Mouse (Mus musculus) kidney, embryonic 15.5 days (tissue): ENCODE results near the gene Epha4. TPM values are rescaled to one million over a fixed set of nuclear protein-coding genes. Genes with fewer than 3 reads are reported as not detected.

Source experiments
- ATAC-seq: fragments of 200-750 bp; cut with Nextera tagmentation; replicated peaks from 2 replicates; pipeline ENCODE4 v1.8.0; 2017; ENCODE audit warnings: moderate TSS enrichment; ENCODE audit not compliant: low FRiP score
- H3K27ac ChIP-seq: fragments of 300-500 bp; sonication (generic); 2 replicates; pipeline ENCODE4 v1.5.1; 2015; ENCODE audit warnings: mild to moderate bottlenecking, inconsistent platforms
- H3K27me3 ChIP-seq: fragments of 300-500 bp; sonication (generic); 2 replicates; pipeline ENCODE4 v1.6.1; 2015; ENCODE audit warnings: inconsistent platforms
- H3K36me3 ChIP-seq: fragments of 300-500 bp; sonication (generic); 2 replicates; pipeline ENCODE4 v1.6.1; 2015; ENCODE audit warnings: inconsistent platforms
- H3K4me1 ChIP-seq: fragments of 300-500 bp; sonication (generic); 2 replicates; pipeline ENCODE4 v1.6.1; 2015; ENCODE audit warnings: inconsistent platforms
- H3K4me2 ChIP-seq: fragments of 300-500 bp; sonication (generic); 2 replicates; pipeline ENCODE4 v1.6.1; 2015; ENCODE audit warnings: moderate library complexity, mild to moderate bottlenecking, inconsistent platforms
- H3K4me3 ChIP-seq: fragments of 300-500 bp; sonication (generic); replicated peaks from 2 replicates; pipeline ENCODE4 v1.5.1; 2015; ENCODE audit warnings: mild to moderate bottlenecking, inconsistent platforms
- H3K9ac ChIP-seq: fragments of 300-500 bp; sonication (generic); 2 replicates; pipeline ENCODE4 v1.6.1; 2015; ENCODE audit warnings: mild to moderate bottlenecking, inconsistent platforms
- H3K9me3 ChIP-seq: fragments of 300-500 bp; sonication (generic); replicated peaks from 2 replicates; pipeline ENCODE4 v1.6.1; 2016; ENCODE audit warnings: inconsistent platforms
- WGBS: fragments of 180-500 bp; shearing (Covaris S2); methylation state at CpG from one replicate; pipeline ENCODE4 v1.1.7; 2015; ENCODE audit warnings: mixed read lengths; 5-methylcytosine and 5-hydroxymethylcytosine counted together
- polyA plus RNA-seq: library from polyadenylated mRNA; unstranded; fragments of >200 nt; fragmentation: Nextera tagmentation; extraction: Ambion mirVana; gene quantifications from 2 replicates; pipeline ENCODE4 v1.2.1, GENCODE M21; 2015

Epha4 gene
- polyA plus RNA-seq, 1 experiment from 2014 or later: 17.2 TPM

GRCm38 (mm10) chr1:77410716-77411115, 104.2 kb downstream of the Epha4 start:
- H3K4me3 ChIP-seq: no peak overlapping the region
- 89% methylated on average over 2 of the region's 2 CpGs for WGBS
- H3K4me2 ChIP-seq: no peak overlapping the region
- H3K27me3 ChIP-seq: no peaks in the 10 kb centered on the region
- no peaks in the 10 kb centered on the region for H3K36me3 ChIP-seq
- no peaks in the 10 kb centered on the region for H3K9me3 ChIP-seq
- no peaks in the 10 kb centered on the region for H3K4me1 ChIP-seq
- ATAC-seq: no peak
- no peak overlapping the region for H3K9ac ChIP-seq
- no peak overlapping the region for H3K27ac ChIP-seq

- Histone ChIP-seq H3K36me3 (no peaks in the 10 kb centered on the region), H3K27ac (no peak overlapping the region), H3K9me3 (no peaks in the 10 kb centered on the region), H3K4me3 (no peak overlapping the region), H3K4me2 (no peak overlapping the region), H3K27me3 (no peaks in the 10 kb centered on the region), H3K9ac (no peak overlapping the region), H3K4me1 (no peaks in the 10 kb centered on the region)
- 93% methylated on average over 3 of the region's 3 CpGs for WGBS
- ATAC-seq: no peak
Measured at GRCm38 (mm10) chr1:77410153-77410552, 104.7 kb downstream of the Epha4 start.

GRCm38 (mm10) chr1:77409509-77409908, 105.4 kb downstream of the Epha4 start:
- Histone ChIP-seq H3K4me2 (no peak overlapping the region), H3K4me1 (no peaks in the 10 kb centered on the region), H3K27ac (no peak overlapping the region), H3K36me3 (no peaks in the 10 kb centered on the region), H3K27me3 (no peaks in the 10 kb centered on the region), H3K4me3 (no peak overlapping the region), H3K9me3 (no peaks in the 10 kb centered on the region), H3K9ac (no peak overlapping the region)
- 91% methylated on average over 8 of the region's 8 CpGs for WGBS
- ATAC-seq: no peak

GRCm38 (mm10) chr1:77407417-77407816, 107.5 kb downstream of the Epha4 start:
- H3K27me3 ChIP-seq: no peaks in the 10 kb centered on the region
- no peaks in the 10 kb centered on the region for H3K4me1 ChIP-seq
- H3K9ac ChIP-seq: no peak overlapping the region
- WGBS: 32% methylated on average over 9 of the region's 9 CpGs
- no peaks in the 10 kb centered on the region for H3K9me3 ChIP-seq
- H3K4me3 ChIP-seq: no peak overlapping the region
- no peak for ATAC-seq
- H3K4me2 ChIP-seq: no peak overlapping the region
- no peaks in the 10 kb centered on the region for H3K36me3 ChIP-seq
- no peak overlapping the region for H3K27ac ChIP-seq

GRCm38 (mm10) chr1:77406631-77407030, 108.3 kb downstream of the Epha4 start:
- H3K4me2 ChIP-seq: no peak overlapping the region
- H3K4me1 ChIP-seq: no peaks in the 10 kb centered on the region
- 60% methylated on average over 9 of the region's 9 CpGs for WGBS
- H3K27ac ChIP-seq: no peak overlapping the region
- no peak overlapping the region for H3K4me3 ChIP-seq
- no peak for ATAC-seq
- no peaks in the 10 kb centered on the region for H3K36me3 ChIP-seq
- no peaks in the 10 kb centered on the region for H3K9me3 ChIP-seq
- no peaks in the 10 kb centered on the region for H3K27me3 ChIP-seq
- H3K9ac ChIP-seq: no peak overlapping the region

GRCm38 (mm10) chr1:77404537-77404936, 110.4 kb downstream of the Epha4 start:
- Histone ChIP-seq H3K27me3 (no peaks in the 10 kb centered on the region), H3K9ac (no peak overlapping the region), H3K27ac (no peak overlapping the region), H3K9me3 (no peaks in the 10 kb centered on the region), H3K4me3 (no peak overlapping the region), H3K4me1 (no peaks in the 10 kb centered on the region), H3K4me2 (no peak overlapping the region), H3K36me3 (peaks cover 2% of the 10 kb centered on the region; the same call in 1 of the 2 replicates)
- WGBS: 79% methylated on average over 10 of the region's 10 CpGs
- ATAC-seq: no peak

GRCm38 (mm10) chr1:77402942-77403341, 111.9 kb downstream of the Epha4 start:
- 91% methylated on average over 4 of the region's 4 CpGs for WGBS
- Histone ChIP-seq H3K4me3 (no peak overlapping the region), H3K4me1 (no peaks in the 10 kb centered on the region), H3K9ac (no peak overlapping the region), H3K9me3 (no peaks in the 10 kb centered on the region), H3K27me3 (no peaks in the 10 kb centered on the region), H3K4me2 (no peak overlapping the region), H3K27ac (no peak overlapping the region), H3K36me3 (peaks cover 12% of the 10 kb centered on the region)
- ATAC-seq: no peak

- H3K36me3 ChIP-seq: peaks cover 19% of the 10 kb centered on the region
- no peak overlapping the region for H3K4me3 ChIP-seq
- 82% methylated on average over 1 of the region's 1 CpGs for WGBS
- H3K27ac ChIP-seq: no peak overlapping the region
- no peaks in the 10 kb centered on the region for H3K4me1 ChIP-seq
- H3K9ac ChIP-seq: no peak overlapping the region
- H3K27me3 ChIP-seq: no peaks in the 10 kb centered on the region
- no peak overlapping the region for H3K4me2 ChIP-seq
- no peaks in the 10 kb centered on the region for H3K9me3 ChIP-seq
- no peak for ATAC-seq
Measured at GRCm38 (mm10) chr1:77401465-77401864, 113.4 kb downstream of the Epha4 start.

GRCm38 (mm10) chr1:77391590-77391989, 123.3 kb downstream of the Epha4 start:
- WGBS: 91% methylated on average over 6 of the region's 6 CpGs
- 0 out of 2 replicates have a peak, but pooled peaks cover 5% of the 10 kb centered on the region for H3K4me1 ChIP-seq
- H3K4me3 ChIP-seq: no peak overlapping the region
- no peak for ATAC-seq
- no peaks in the 10 kb centered on the region for H3K9me3 ChIP-seq
- no peak overlapping the region for H3K9ac ChIP-seq
- H3K36me3 ChIP-seq: peaks cover 25% of the 10 kb centered on the region
- no peaks in the 10 kb centered on the region for H3K27me3 ChIP-seq
- H3K4me2 ChIP-seq: no peak overlapping the region
- H3K27ac ChIP-seq: no peak overlapping the region

GRCm38 (mm10) chr1:77389069-77389468, 125.8 kb downstream of the Epha4 start:
- no peak for ATAC-seq
- H3K4me3 ChIP-seq: no peak overlapping the region
- H3K27me3 ChIP-seq: no peaks in the 10 kb centered on the region
- no peaks in the 10 kb centered on the region for H3K9me3 ChIP-seq
- WGBS: 92% methylated on average over 2 of the region's 2 CpGs
- no peak overlapping the region for H3K27ac ChIP-seq
- 0 out of 2 replicates have a peak, but pooled peaks cover 3% of the 10 kb centered on the region for H3K4me1 ChIP-seq
- no peak overlapping the region for H3K9ac ChIP-seq
- peaks cover 22% of the 10 kb centered on the region for H3K36me3 ChIP-seq
- H3K4me2 ChIP-seq: no peak overlapping the region

- H3K9ac ChIP-seq: no peak overlapping the region
- WGBS: 72% methylated on average over 4 of the region's 4 CpGs
- H3K4me3 ChIP-seq: no peak overlapping the region
- peaks cover 22% of the 10 kb centered on the region for H3K36me3 ChIP-seq
- H3K27me3 ChIP-seq: no peaks in the 10 kb centered on the region
- H3K4me1 ChIP-seq: 0 out of 2 replicates have a peak, but pooled peaks cover 3% of the 10 kb centered on the region
- no peak for ATAC-seq
- H3K4me2 ChIP-seq: no peak overlapping the region
- no peak overlapping the region for H3K27ac ChIP-seq
- H3K9me3 ChIP-seq: no peaks in the 10 kb centered on the region
Measured at GRCm38 (mm10) chr1:77388556-77388955, 126.3 kb downstream of the Epha4 start.

GRCm38 (mm10) chr1:77385613-77386012, 129.3 kb downstream of the Epha4 start:
- Histone ChIP-seq H3K9ac (no peak overlapping the region), H3K9me3 (no peaks in the 10 kb centered on the region), H3K27me3 (no peaks in the 10 kb centered on the region), H3K27ac (no peak overlapping the region), H3K4me3 (no peak overlapping the region), H3K4me2 (no peak overlapping the region), H3K4me1 (peaks cover 5% of the 10 kb centered on the region; the same call in 1 of the 2 replicates), H3K36me3 (peaks cover 32% of the 10 kb centered on the region)
- ATAC-seq: no peak
- WGBS: 77% methylated on average over 8 of the region's 8 CpGs

- Histone ChIP-seq H3K4me1 (peaks cover 2% of the 10 kb centered on the region; the same call in 1 of the 2 replicates), H3K27me3 (no peaks in the 10 kb centered on the region), H3K4me2 (no peak overlapping the region), H3K9ac (no peak overlapping the region), H3K9me3 (no peaks in the 10 kb centered on the region), H3K4me3 (no peak overlapping the region), H3K27ac (no peak overlapping the region), H3K36me3 (peaks cover 37% of the 10 kb centered on the region)
- no peak for ATAC-seq
- 83% methylated on average over 11 of the region's 11 CpGs for WGBS
Measured at GRCm38 (mm10) chr1:77383466-77383865, 131.4 kb downstream of the Epha4 start.
